ENCODE assay signal across 23 mouse cellular contexts in the genomic region with DNA sequence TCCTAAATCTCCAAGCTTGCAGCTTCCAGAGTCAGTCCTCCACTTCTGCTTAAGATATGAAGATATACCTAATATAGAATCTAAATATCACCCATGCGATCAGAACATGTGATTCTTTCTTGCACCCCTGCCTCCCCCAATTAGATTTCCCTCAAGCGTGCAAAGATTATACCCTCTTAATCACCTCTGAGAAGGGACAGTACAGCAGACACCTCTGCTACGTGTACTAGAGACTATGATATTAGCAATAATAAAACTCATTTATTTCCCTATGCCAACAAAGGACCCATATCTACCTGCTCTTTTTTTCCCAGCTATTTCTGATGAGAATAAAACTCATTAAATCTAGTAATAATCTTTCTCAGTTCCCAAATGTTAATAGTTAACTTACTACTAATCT.
"Had no signal": no experiment of that assay in that cellular context is flagged by ENCODE, and none has a peak within 500 bp of the region (broad histone marks: within the 10 kb centered on the region; RNA-seq: fewer than 3 reads in every experiment).

No protein-coding gene starts in this region.

- H3K27ac ChIP-seq: forebrain, embryonic 15.5 days; heart, embryonic 10.5 days; hindbrain, embryonic 14.5 days; hindbrain, postnatal 0 days; kidney, embryonic 15.5 days; kidney, postnatal 0 days; left cerebral cortex, adult 2 months; limb, embryonic 10.5 days; limb, embryonic 12.5 days; liver, embryonic 13.5 days; liver, embryonic 15.5 days had no signal

- H3K4me3 ChIP-seq: forebrain, embryonic 15.5 days; heart, embryonic 10.5 days; heart, embryonic 12.5 days; kidney, embryonic 15.5 days; left cerebral cortex, adult 2 months; limb, embryonic 10.5 days; limb, embryonic 12.5 days; liver, embryonic 13.5 days; liver, embryonic 15.5 days had no signal

- H3K4me1 ChIP-seq: liver, embryonic 13.5 days; liver, embryonic 15.5 days had no signal

- H3K4me2 ChIP-seq: forebrain, embryonic 15.5 days; heart, embryonic 12.5 days; hindbrain, embryonic 14.5 days; kidney, embryonic 15.5 days; limb, embryonic 12.5 days; liver, embryonic 11.5 days; liver, embryonic 13.5 days; liver, embryonic 15.5 days had no signal

- H3K9me3 ChIP-seq: forebrain, embryonic 15.5 days; heart, embryonic 10.5 days; kidney, embryonic 15.5 days; limb, embryonic 10.5 days; limb, embryonic 12.5 days; liver, embryonic 13.5 days; liver, embryonic 15.5 days had no signal

- H3K36me3 ChIP-seq: forebrain, embryonic 15.5 days; heart, embryonic 10.5 days; heart, embryonic 12.5 days; kidney, embryonic 15.5 days; limb, embryonic 10.5 days; limb, embryonic 12.5 days; liver, embryonic 13.5 days; liver, embryonic 15.5 days had no signal

- H3K27me3 ChIP-seq: forebrain, embryonic 15.5 days; heart, embryonic 12.5 days; kidney, embryonic 15.5 days; limb, embryonic 12.5 days; liver, embryonic 15.5 days had no signal

- H3K9ac ChIP-seq: forebrain, embryonic 15.5 days; forebrain, postnatal 0 days; heart, embryonic 12.5 days; hindbrain, embryonic 14.5 days; kidney, embryonic 15.5 days; limb, embryonic 12.5 days; liver, embryonic 13.5 days; liver, embryonic 15.5 days had no signal

- DNase-seq: forebrain, postnatal 0 days; gastrocnemius, postnatal 10 days; gastrocnemius, postnatal 36 days; heart, postnatal 10 days; heart, postnatal 36 days; kidney, adult 11 months; kidney, adult 2 months; kidney, adult 9 months; kidney, postnatal 25 days; liver; liver, embryonic 13.5 days had no signal

- ATAC-seq: forebrain, embryonic 15.5 days; forebrain, postnatal 0 days; hindbrain, postnatal 0 days had no signal
